ENCODE assay signal across 9 mouse cellular contexts in the genomic region with DNA sequence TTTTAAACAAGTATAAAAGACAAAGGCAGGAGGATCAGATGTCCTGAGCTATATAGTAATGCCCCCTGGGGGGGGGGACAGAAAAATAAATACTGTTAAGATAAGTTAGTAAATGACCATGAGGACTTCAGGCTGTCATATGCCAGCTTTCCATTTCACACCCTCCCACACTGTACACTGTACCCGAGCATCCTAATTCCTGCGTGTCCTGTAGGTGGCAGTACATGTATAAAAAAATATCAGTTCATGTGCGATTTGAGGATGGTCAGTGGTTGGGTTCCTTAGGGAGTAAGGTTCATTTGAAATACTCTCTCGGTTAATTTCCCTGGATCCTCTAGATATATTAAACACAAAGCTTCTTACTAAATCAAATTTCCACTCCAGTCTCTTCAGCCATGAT. TPM values are rescaled to one million over a fixed set of nuclear protein-coding genes. Genes with fewer than 3 reads are reported as not detected.
DNase-seq lines count a peak whose midpoint lies in the region; ATAC-seq and TF ChIP-seq lines count a peak whose summit lies in the region.
"Had no signal": no experiment of that assay in that cellular context is flagged by ENCODE, and none has a peak within 500 bp of the region (broad histone marks: within the 10 kb centered on the region; RNA-seq: fewer than 3 reads in every experiment).

No protein-coding gene starts in this region.

- DNase-seq in spleen, adult 12 weeks (ENCODE audit: low spot score): peak; percentile 6
- DNase-seq in spleen, postnatal 14 days (ENCODE audit: low spot score in 2 of 2): no peak
- peak; percentile 63 for DNase-seq in brain, embryonic 14.5 days (ENCODE audit: low read depth)
- DNase-seq in limb, embryonic 14.5 days (ENCODE audit: low spot score): no peak
- no peak for DNase-seq in testis, postnatal 14 days (ENCODE audit: low spot score)

- TF ChIP-seq CTCF in brain, embryonic 14.5 days (IDR thresholded peaks at IDR 0.05; ENCODE audit: borderline replicate concordance, extremely low read depth, insufficient read depth, insufficient read length): peak; percentile 61; the same call in 1 of the 2 replicates

- no peak for TF ChIP-seq POLR2A in brain, embryonic 14.5 days (IDR thresholded peaks at IDR 0.05; ENCODE audit: borderline replicate concordance, extremely low read depth, insufficient read depth, insufficient read length, poor library complexity, severe bottlenecking)
- TF ChIP-seq POLR2A in limb, embryonic 14.5 days (IDR thresholded peaks at IDR 0.05; ENCODE audit: borderline replicate concordance, extremely low read depth, insufficient read depth, insufficient read length): no peak

- H3K4me2 ChIP-seq in intestine, embryonic 15.5 days (replicated peaks): no peak overlapping the region
- H3K4me2 ChIP-seq in limb, embryonic 14.5 days (replicated peaks; ENCODE audit: low read depth, low read length, severe bottlenecking): no peak overlapping the region
- H3K4me2 ChIP-seq in neural tube, embryonic 13.5 days: no peak overlapping the region

- no peaks in the 10 kb centered on the region for H3K27me3 ChIP-seq in intestine, embryonic 15.5 days (replicated peaks)
- H3K27me3 ChIP-seq in limb, embryonic 14.5 days (ENCODE audit: control insufficient read depth, insufficient read depth, low read length): no peaks in the 10 kb centered on the region
- H3K27me3 ChIP-seq in neural tube, embryonic 13.5 days: no peaks in the 10 kb centered on the region
- H3K27me3 ChIP-seq: megakaryocyte, embryonic 14.5 days had no signal

- H3K4me1 ChIP-seq in intestine, embryonic 15.5 days (replicated peaks): no peaks in the 10 kb centered on the region
- no peaks in the 10 kb centered on the region for H3K4me1 ChIP-seq in limb, embryonic 14.5 days (ENCODE audit: control insufficient read depth, insufficient read depth, low read length)
- H3K4me1 ChIP-seq in neural tube, embryonic 13.5 days (replicated peaks): no peaks in the 10 kb centered on the region

- no peak overlapping the region for H3K9ac ChIP-seq in intestine, embryonic 15.5 days
- no peak overlapping the region for H3K9ac ChIP-seq in limb, embryonic 14.5 days (ENCODE audit: low read depth, low read length, severe bottlenecking)
- no peak overlapping the region for H3K9ac ChIP-seq in neural tube, embryonic 13.5 days

- peak; percentile 49; the same call in 1 of the 2 replicates for ATAC-seq in erythroblast, adult 5-6 weeks (replicated peaks; ENCODE audit: low FRiP score, poor library complexity, severe bottlenecking)
- ATAC-seq in intestine, embryonic 15.5 days: 0 out of 2 replicates have a peak, but pooled peaks have one; percentile 61
- peak; percentile 60; the same call in 1 of the 2 replicates for ATAC-seq in limb, embryonic 14.5 days (ENCODE audit: low FRiP score, low read depth)
- peak; percentile 72; the same call in 1 of the 2 replicates for ATAC-seq in neural tube, embryonic 13.5 days (ENCODE audit: low read depth)

- H3K9me3 ChIP-seq in intestine, embryonic 15.5 days: no peaks in the 10 kb centered on the region
- no peaks in the 10 kb centered on the region for H3K9me3 ChIP-seq in limb, embryonic 14.5 days (ENCODE audit: control insufficient read depth, low read length)
- no peaks in the 10 kb centered on the region for H3K9me3 ChIP-seq in neural tube, embryonic 13.5 days
- H3K9me3 ChIP-seq: megakaryocyte, embryonic 14.5 days had no signal

- 46% methylated on average over 4 of the region's 4 CpGs for WGBS in intestine, embryonic 15.5 days
- 54% methylated on average over 4 of the region's 4 CpGs for WGBS in limb, embryonic 14.5 days
- WGBS in neural tube, embryonic 13.5 days: 53% methylated on average over 4 of the region's 4 CpGs

- H3K36me3 ChIP-seq in intestine, embryonic 15.5 days: no peaks in the 10 kb centered on the region
- H3K36me3 ChIP-seq in limb, embryonic 14.5 days (ENCODE audit: control insufficient read depth, insufficient read depth, low read length): no peaks in the 10 kb centered on the region
- no peaks in the 10 kb centered on the region for H3K36me3 ChIP-seq in neural tube, embryonic 13.5 days

- H3K4me3 ChIP-seq in intestine, embryonic 15.5 days (replicated peaks): no peak overlapping the region
- H3K4me3 ChIP-seq in limb, embryonic 14.5 days (replicated peaks; ENCODE audit: low read length): no peak overlapping the region
- no peak overlapping the region for H3K4me3 ChIP-seq in neural tube, embryonic 13.5 days
- H3K4me3 ChIP-seq: megakaryocyte, embryonic 14.5 days had no signal

- H3K27ac ChIP-seq in intestine, embryonic 15.5 days: no peak overlapping the region
- H3K27ac ChIP-seq in limb, embryonic 14.5 days (replicated peaks; ENCODE audit: low read depth, low read length): no peak overlapping the region
- H3K27ac ChIP-seq in neural tube, embryonic 13.5 days (replicated peaks): no peak overlapping the region

RNA-seq across cellular contexts. Expression of a gene that starts 29.1 kb away (rescaled TPM):
- polyA plus RNA-seq in brain, embryonic 14.5 days (2012; rRNA removed): 162 and 181 TPM in 2 replicates
- total RNA-seq in erythroblast, adult 5-6 weeks (2015; ENCODE audit: low replicate concordance): 66.3 and 98.4 TPM in 2 replicates
- 99.5 and 111 TPM in 2 replicates for total RNA-seq in erythroblast, adult 5-6 weeks (2017; ENCODE audit: low replicate concordance)
- 413 and 421 TPM in 2 replicates for polyA plus RNA-seq in intestine, embryonic 15.5 days (2015; fragmentation: Nextera tagmentation; extraction: Ambion mirVana)
- polyA plus RNA-seq in limb, embryonic 14.5 days (2012; rRNA removed): 140 and 167 TPM in 2 replicates
- polyA plus RNA-seq in limb, embryonic 14.5 days (2014; fragmentation: Nextera tagmentation; extraction: Ambion mirVana): 416 and 425 TPM in 2 replicates
- polyA plus RNA-seq in neural tube, embryonic 13.5 days (2015; fragmentation: Nextera tagmentation; extraction: Ambion mirVana): 446 and 454 TPM in 2 replicates

RNA-seq across cellular contexts. Expression of a gene that starts 52.1 kb away (rescaled TPM):
- 19.1 and 20.4 TPM in 2 replicates for polyA plus RNA-seq in brain, embryonic 14.5 days (2012; rRNA removed)
- total RNA-seq in erythroblast, adult 5-6 weeks (2015; ENCODE audit: low replicate concordance): 6.7 and 13.3 TPM in 2 replicates
- 7.4 and 9.6 TPM in 2 replicates for total RNA-seq in erythroblast, adult 5-6 weeks (2017; ENCODE audit: low replicate concordance)
- polyA plus RNA-seq in intestine, embryonic 15.5 days (2015; fragmentation: Nextera tagmentation; extraction: Ambion mirVana): 10.9 and 11.3 TPM in 2 replicates
- 10.2 and 12.4 TPM in 2 replicates for polyA plus RNA-seq in limb, embryonic 14.5 days (2012; rRNA removed)
- polyA plus RNA-seq in limb, embryonic 14.5 days (2014; fragmentation: Nextera tagmentation; extraction: Ambion mirVana): 12.5 and 14.1 TPM in 2 replicates
- 25.6 and 27.2 TPM in 2 replicates for polyA plus RNA-seq in neural tube, embryonic 13.5 days (2015; fragmentation: Nextera tagmentation; extraction: Ambion mirVana)

RNA-seq across cellular contexts. Expression of a gene that starts 55.5 kb away (rescaled TPM):
- 9.2 and 10.0 TPM in 2 replicates for polyA plus RNA-seq in brain, embryonic 14.5 days (2012; rRNA removed)
- 11.9 and 13.8 TPM in 2 replicates for total RNA-seq in erythroblast, adult 5-6 weeks (2015; ENCODE audit: low replicate concordance)
- total RNA-seq in erythroblast, adult 5-6 weeks (2017; ENCODE audit: low replicate concordance): 4.0 and 7.2 TPM in 2 replicates
- polyA plus RNA-seq in intestine, embryonic 15.5 days (2015; fragmentation: Nextera tagmentation; extraction: Ambion mirVana): 19.3 and 19.5 TPM in 2 replicates
- 10.2 and 12.6 TPM in 2 replicates for polyA plus RNA-seq in limb, embryonic 14.5 days (2012; rRNA removed)
- polyA plus RNA-seq in limb, embryonic 14.5 days (2014; fragmentation: Nextera tagmentation; extraction: Ambion mirVana): 10.5 and 13.6 TPM in 2 replicates
- 9.7 and 11.8 TPM in 2 replicates for polyA plus RNA-seq in neural tube, embryonic 13.5 days (2015; fragmentation: Nextera tagmentation; extraction: Ambion mirVana)

Comparison
In these comparisons a context has a peak if more than half of its experiments do, and no peak if none do; other contexts are left out.
1. DNase-seq: peak in spleen, adult 12 weeks (single experiment) and brain, embryonic 14.5 days (single experiment); none in spleen, postnatal 14 days (0 of 2), limb, embryonic 14.5 days (single experiment) and testis, postnatal 14 days (single experiment).
2. Peak in every context shown above with its lines, with median percentiles within 50 percentile points of each other: ATAC-seq.